Mouse (Mus musculus) neutrophil, adult 83 days (primary cell): Measurements from ENCODE around the gene Cysltr1. TPM values are rescaled to one million over a fixed set of nuclear protein-coding genes. Genes with fewer than 3 reads are reported as not detected.

Experiments
- total RNA-seq, 2 experiments: library from RNA; stranded (reverse); gene quantifications; one replicate each; pipeline ENCODE4 v1.2.4; 2023

Cysltr1 gene
- 1 to 10 TPM; 2.6 to 2.8 TPM for total RNA-seq

GRCm38 (mm10) chrX:106603386-106603785 lies at the start of gene Cysltr1:
Gene Cysltr1 (minus strand): TSS chrX:106603679.

GRCm38 (mm10) chrX:106582886-106583285 lies 20.6 kb downstream of the Cysltr1 start, which contains the start of gene Gm5127:
Gene Gm5127 (plus strand): TSS chrX:106583186.

Other genes starting within 250 kb of the Cysltr1 start
- gene Fndc3c1, start 118.3 kb downstream of the Cysltr1 start, total RNA-seq, result not detected
- gene Gm5127, start 20.5 kb downstream of the Cysltr1 start, total RNA-seq, result under 1 TPM in 1 of 2 experiments, not detected in 1; 0.31 TPM
- not detected for gene Rtl3, start 237.0 kb upstream of the Cysltr1 start, total RNA-seq